In genomic region chr10:80791476-80792174, GRCm38 (mm10) we compare ENCODE assay signal across 14 mouse cellular contexts. TPM values are rescaled to one million over a fixed set of nuclear protein-coding genes. Genes with fewer than 3 reads are reported as not detected.
DNase-seq lines count a peak whose midpoint lies in the region; ATAC-seq and TF ChIP-seq lines count a peak whose summit lies in the region.
"Had no signal": no experiment of that assay in that cellular context is flagged by ENCODE, and none has a peak within 500 bp of the region (broad histone marks: within the 10 kb centered on the region; RNA-seq: fewer than 3 reads in every experiment).

No protein-coding gene starts in this region.

- peak overlapping the region; percentile 15; the same call in 1 of the 2 replicates for H3K9ac ChIP-seq in heart, adult 2 months (ENCODE audit: low read depth, low read length)
- H3K9ac ChIP-seq in midbrain, postnatal 0 days (replicated peaks; ENCODE audit: low read length, poor library complexity, severe bottlenecking) = no peak overlapping the region
- H3K9ac ChIP-seq in intestine, embryonic 16.5 days (ENCODE audit: low read depth, low read length) = 0 out of 2 replicates have a peak overlapping the region, but pooled peaks have one; percentile 19
- H3K9ac ChIP-seq: embryonic facial prominence, embryonic 12.5 days; limb, embryonic 13.5 days had no signal

- H3K27ac ChIP-seq in heart, adult 2 months = peak overlapping the region; percentile 18; the same call in 1 of the 2 replicates
- no peak overlapping the region; the same call in 1 of the 2 replicates for H3K27ac ChIP-seq in midbrain, embryonic 10.5 days (replicated peaks)
- no peak overlapping the region for H3K27ac ChIP-seq in midbrain, postnatal 0 days (ENCODE audit: low read depth, low read length)
- H3K27ac ChIP-seq in intestine, embryonic 16.5 days (ENCODE audit: low read length) = peak overlapping the region; percentile 45; the same call in 1 of the 2 replicates
- H3K27ac ChIP-seq: embryonic facial prominence, embryonic 12.5 days; limb, embryonic 13.5 days had no signal

- DNase-seq in heart, adult 2 months = peak in 1 of 2 experiments; percentile 45
- no peak for DNase-seq in heart, adult 8-10 months (ENCODE audit: low spot score)
- no peak for DNase-seq in midbrain, embryonic 10.5 days (ENCODE audit: low spot score)
- no peak for DNase-seq in midbrain, postnatal 0 days (ENCODE audit: low spot score)
- DNase-seq in R1 (ENCODE audit: low read depth, low spot score) = peak; percentile 42
- DNase-seq in adrenal gland, postnatal 4 days (ENCODE audit: low spot score in 2 of 2) = no peak
- no peak for DNase-seq in lung, postnatal 10 days
- DNase-seq: gastrocnemius, postnatal 14 days; kidney, adult 8-10 months had no signal

- no peaks in the 10 kb centered on the region for H3K79me2 ChIP-seq in heart, adult 2 months (replicated peaks; ENCODE audit: control insufficient read depth, insufficient read depth, low read length)

- H3K27me3 ChIP-seq in heart, adult 2 months (ENCODE audit: control insufficient read depth, insufficient read depth, low read length) = no peaks in the 10 kb centered on the region
- no peaks in the 10 kb centered on the region for H3K27me3 ChIP-seq in midbrain, embryonic 10.5 days (ENCODE audit: low read depth, poor library complexity, severe bottlenecking)
- no peaks in the 10 kb centered on the region for H3K27me3 ChIP-seq in midbrain, postnatal 0 days (ENCODE audit: insufficient read depth, low read length)
- no peaks in the 10 kb centered on the region for H3K27me3 ChIP-seq in intestine, embryonic 16.5 days (replicated peaks; ENCODE audit: control insufficient read depth, insufficient read depth, low read length)
- H3K27me3 ChIP-seq: embryonic facial prominence, embryonic 12.5 days; limb, embryonic 13.5 days had no signal

- WGBS in heart, adult 2 months = 56% methylated on average over 33 of the region's 33 CpGs
- WGBS in midbrain, embryonic 10.5 days = 85% methylated on average over 33 of the region's 33 CpGs
- WGBS in midbrain, postnatal 0 days = 85% methylated on average over 33 of the region's 33 CpGs
- 81% methylated on average over 33 of the region's 33 CpGs for WGBS in intestine, embryonic 16.5 days

- ATAC-seq in midbrain, postnatal 0 days (ENCODE audit: low FRiP score) = no peak
- ATAC-seq in intestine, embryonic 16.5 days = no peak

- 0 out of 2 replicates have a peak, but pooled peaks have one; percentile 13 for TF ChIP-seq CTCF in heart, adult 2 months (IDR thresholded peaks at IDR 0.05)
- TF ChIP-seq CTCF in midbrain, postnatal 0 days (IDR thresholded peaks at IDR 0.05) = no peak

- no peak for TF ChIP-seq POLR2A in heart, adult 2 months (IDR thresholded peaks at IDR 0.05; ENCODE audit: insufficient read depth, low read depth, low read length)

- H3K9me3 ChIP-seq in midbrain, embryonic 10.5 days (replicated peaks) = no peaks in the 10 kb centered on the region
- H3K9me3 ChIP-seq in midbrain, postnatal 0 days (ENCODE audit: low read length) = no peaks in the 10 kb centered on the region
- H3K9me3 ChIP-seq in intestine, embryonic 16.5 days (ENCODE audit: control insufficient read depth, low read length) = no peaks in the 10 kb centered on the region
- H3K9me3 ChIP-seq: embryonic facial prominence, embryonic 12.5 days; limb, embryonic 13.5 days had no signal

- H3K4me2 ChIP-seq in midbrain, postnatal 0 days (ENCODE audit: low read depth, low read length, poor library complexity, severe bottlenecking) = no peak overlapping the region
- H3K4me2 ChIP-seq in intestine, embryonic 16.5 days (ENCODE audit: low read depth, low read length) = no peak overlapping the region
- H3K4me2 ChIP-seq: embryonic facial prominence, embryonic 12.5 days; limb, embryonic 13.5 days had no signal

- no peaks in the 10 kb centered on the region for H3K36me3 ChIP-seq in heart, adult 2 months (ENCODE audit: control insufficient read depth, insufficient read depth, low read length)
- peaks cover 100% of the 10 kb centered on the region for H3K36me3 ChIP-seq in midbrain, embryonic 10.5 days
- H3K36me3 ChIP-seq in midbrain, postnatal 0 days (ENCODE audit: insufficient read depth, low read length) = peaks cover 86% of the 10 kb centered on the region
- H3K36me3 ChIP-seq in intestine, embryonic 16.5 days (ENCODE audit: control insufficient read depth, insufficient read depth, low read length) = peaks cover 53% of the 10 kb centered on the region

- no peak overlapping the region for H3K4me3 ChIP-seq in heart, adult 2 months
- peak overlapping the region; percentile 27; the same call in 1 of the 2 replicates for H3K4me3 ChIP-seq in midbrain, embryonic 10.5 days
- H3K4me3 ChIP-seq in midbrain, postnatal 0 days (ENCODE audit: low read depth, low read length) = no peak overlapping the region
- no peak overlapping the region for H3K4me3 ChIP-seq in intestine, embryonic 16.5 days (ENCODE audit: low read length)
- H3K4me3 ChIP-seq: embryonic facial prominence, embryonic 12.5 days; limb, embryonic 13.5 days had no signal

- TF ChIP-seq EP300 in heart, adult 2 months (IDR thresholded peaks at IDR 0.05; ENCODE audit: insufficient read depth, low read depth, low read length) = no peak

- H3K4me1 ChIP-seq in heart, adult 2 months (ENCODE audit: control insufficient read depth, insufficient read depth, low read length) = peaks cover 3% of the 10 kb centered on the region
- H3K4me1 ChIP-seq in midbrain, embryonic 10.5 days = peaks cover 15% of the 10 kb centered on the region
- H3K4me1 ChIP-seq in midbrain, postnatal 0 days (ENCODE audit: insufficient read depth, low read length) = no peaks in the 10 kb centered on the region
- H3K4me1 ChIP-seq in intestine, embryonic 16.5 days (ENCODE audit: control insufficient read depth, insufficient read depth, low read length) = peaks cover 12% of the 10 kb centered on the region

- intact Hi-C loops in heart, adult 2 months (cut with DNase I) = no loop called here

RNA-seq across cellular contexts. Expression of gene Sf3a2, which starts 6.4 kb away (rescaled TPM):
- total RNA-seq in heart, adult 2 months (2021) = 10 to 100 TPM; 27.3 to 30.4 TPM
- 18.4 and 19.7 TPM in 2 replicates for polyA plus RNA-seq in heart, adult 2 months (2012; rRNA removed)
- total RNA-seq in heart, adult 8-10 months (2022) = 10 to 100 TPM; 25.0 to 33.0 (median 31.5) TPM
- polyA plus RNA-seq in midbrain, embryonic 10.5 days (2016; fragmentation: Nextera tagmentation; extraction: Ambion mirVana) = 108 and 112 TPM in 2 replicates
- 18.3 and 34.2 TPM in 2 replicates for total RNA-seq in midbrain, postnatal 0 days (2014; rRNA removed)
- 61.5 and 64.3 TPM in 2 replicates for polyA plus RNA-seq in midbrain, postnatal 0 days (2015; fragmentation: Nextera tagmentation; extraction: Ambion mirVana)
- polyA plus RNA-seq in intestine, embryonic 16.5 days (2015; fragmentation: Nextera tagmentation; extraction: Ambion mirVana) = 62.3 and 63.0 TPM in 2 replicates
- 10 to 100 TPM; 79.5 to 79.9 TPM for total RNA-seq in adrenal gland, postnatal 4 days (2021)

RNA-seq across cellular contexts. Expression of gene Plekhj1, which starts 6.8 kb away (rescaled TPM):
- total RNA-seq in heart, adult 2 months (2021) = 10 to 100 TPM; 29.7 to 33.0 TPM
- 28.9 and 33.2 TPM in 2 replicates for polyA plus RNA-seq in heart, adult 2 months (2012; rRNA removed)
- 10 to 100 TPM; 29.8 to 37.4 (median 32.7) TPM for total RNA-seq in heart, adult 8-10 months (2022)
- polyA plus RNA-seq in midbrain, embryonic 10.5 days (2016; fragmentation: Nextera tagmentation; extraction: Ambion mirVana) = 184 and 191 TPM in 2 replicates
- 68.0 and 88.1 TPM in 2 replicates for total RNA-seq in midbrain, postnatal 0 days (2014; rRNA removed)
- polyA plus RNA-seq in midbrain, postnatal 0 days (2015; fragmentation: Nextera tagmentation; extraction: Ambion mirVana) = 94.1 and 103 TPM in 2 replicates
- 120 and 135 TPM in 2 replicates for polyA plus RNA-seq in intestine, embryonic 16.5 days (2015; fragmentation: Nextera tagmentation; extraction: Ambion mirVana)
- 100 to 1,000 TPM in 1 of 2 experiments, 10 to 100 TPM in 1; 93.7 to 105 TPM for total RNA-seq in adrenal gland, postnatal 4 days (2021)

RNA-seq across cellular contexts. Expression of gene Amh, which starts 13.4 kb away (rescaled TPM):
- total RNA-seq in heart, adult 2 months (2021) = under 1 TPM; 0.18 TPM
- polyA plus RNA-seq in heart, adult 2 months (2012; rRNA removed) = 0.15 and 0.25 TPM in 2 replicates
- total RNA-seq in heart, adult 8-10 months (2022) = under 1 TPM; 0.14 to 0.50 (median 0.20) TPM
- 0.07 TPM in 1 of 2 replicates, not detected in the other for polyA plus RNA-seq in midbrain, embryonic 10.5 days (2016; fragmentation: Nextera tagmentation; extraction: Ambion mirVana)
- total RNA-seq in midbrain, postnatal 0 days (2014; rRNA removed) = 0.82 and 2.9 TPM in 2 replicates
- polyA plus RNA-seq in midbrain, postnatal 0 days (2015; fragmentation: Nextera tagmentation; extraction: Ambion mirVana) = not detected in 2 replicates
- polyA plus RNA-seq in intestine, embryonic 16.5 days (2015; fragmentation: Nextera tagmentation; extraction: Ambion mirVana) = 0.07 and 0.10 TPM in 2 replicates
- 1 to 10 TPM in 1 of 2 experiments, under 1 TPM in 1; 0.79 to 1.1 TPM for total RNA-seq in adrenal gland, postnatal 4 days (2021)
- polyA plus RNA-seq: embryonic facial prominence, embryonic 12.5 days; limb, embryonic 13.5 days had no signal

RNA-seq across cellular contexts. Expression of gene Jsrp1, which starts 21.7 kb away (rescaled TPM):
- 1 to 10 TPM in 1 of 2 experiments, under 1 TPM in 1; 0.25 to 1.1 TPM for total RNA-seq in heart, adult 2 months (2021)
- polyA plus RNA-seq in heart, adult 2 months (2012; rRNA removed) = 0.21 and 0.56 TPM in 2 replicates
- total RNA-seq in heart, adult 8-10 months (2022) = 1 to 10 TPM in 1 of 4 experiments, under 1 TPM in 3; 0.47 to 1.6 (median 0.75) TPM
- 0.44 and 0.71 TPM in 2 replicates for polyA plus RNA-seq in midbrain, embryonic 10.5 days (2016; fragmentation: Nextera tagmentation; extraction: Ambion mirVana)
- not detected in 2 replicates for total RNA-seq in midbrain, postnatal 0 days (2014; rRNA removed)
- polyA plus RNA-seq in midbrain, postnatal 0 days (2015; fragmentation: Nextera tagmentation; extraction: Ambion mirVana) = 0.83 and 1.1 TPM in 2 replicates
- polyA plus RNA-seq in intestine, embryonic 16.5 days (2015; fragmentation: Nextera tagmentation; extraction: Ambion mirVana) = 0.70 and 0.82 TPM in 2 replicates
- 10 to 100 TPM; 12.7 to 18.4 TPM for total RNA-seq in adrenal gland, postnatal 4 days (2021)
- total RNA-seq: megakaryocyte-erythroid progenitor cell, adult 5-6 weeks; neutrophil, adult 5-6 weeks had no signal

RNA-seq across cellular contexts. Expression of gene Oaz1, which starts 34.8 kb away (rescaled TPM):
- total RNA-seq in heart, adult 2 months (2021) = 100 to 1,000 TPM; 850 to 914 TPM
- 1,001 and 1,201 TPM in 2 replicates for polyA plus RNA-seq in heart, adult 2 months (2012; rRNA removed)
- 1,000 to 10,000 TPM in 2 of 4 experiments, 100 to 1,000 TPM in 2; 848 to 1,083 (median 963) TPM for total RNA-seq in heart, adult 8-10 months (2022)
- 2,246 and 2,347 TPM in 2 replicates for polyA plus RNA-seq in midbrain, embryonic 10.5 days (2016; fragmentation: Nextera tagmentation; extraction: Ambion mirVana)
- 863 and 928 TPM in 2 replicates for total RNA-seq in midbrain, postnatal 0 days (2014; rRNA removed)
- polyA plus RNA-seq in midbrain, postnatal 0 days (2015; fragmentation: Nextera tagmentation; extraction: Ambion mirVana) = 1,039 and 1,193 TPM in 2 replicates
- 1,610 and 1,714 TPM in 2 replicates for polyA plus RNA-seq in intestine, embryonic 16.5 days (2015; fragmentation: Nextera tagmentation; extraction: Ambion mirVana)
- total RNA-seq in adrenal gland, postnatal 4 days (2021) = 100 to 1,000 TPM; 668 to 717 TPM

Comparison
In these comparisons a context has a peak if more than half of its experiments do, and no peak if none do; other contexts are left out.
1. H3K27ac ChIP-seq: peak in heart, adult 2 months (single experiment) and intestine, embryonic 16.5 days (single experiment); none in midbrain, embryonic 10.5 days (single experiment) and midbrain, postnatal 0 days (single experiment).